Mouse (Mus musculus): ENCODE data around the gene Rab37. TPM values are rescaled to one million over a fixed set of nuclear protein-coding genes. Genes with fewer than 3 reads are reported as not detected.

Gene Rab37
- polyA plus RNA-seq, 1 experiment, result 44.4 TPM

GRCm38 (mm10) chr11:115181913-115182638, 90.8 kb downstream of the Rab37 start:
- TF ChIP-seq POLR2A (IDR thresholded peaks at IDR 0.05; ENCODE audit: borderline replicate concordance, insufficient read depth, low read length) (no peak), CTCF (IDR thresholded peaks at IDR 0.05; ENCODE audit: borderline replicate concordance, insufficient read depth, low read depth, low read length) (peak; percentile 94)
- peaks cover 3% of the 10 kb centered on the region; the same call in 1 of the 2 replicates for H3K4me1 ChIP-seq (ENCODE audit: control insufficient read depth, insufficient read depth, low read length)
- no peak overlapping the region for H3K4me3 ChIP-seq (replicated peaks; ENCODE audit: insufficient read depth, low read depth, low read length)
- H3K27me3 ChIP-seq (ENCODE audit: control insufficient read depth, insufficient read depth, low read length), result no peaks in the 10 kb centered on the region
- peak; percentile 76 to 88 for DNase-seq
- 24% methylated on average over 12 of the region's 12 CpGs for WGBS
- H3K27ac ChIP-seq (ENCODE audit: insufficient read depth, low read length), result no peak overlapping the region

GRCm38 (mm10) chr11:115184973-115185372, 93.7 kb downstream of the Rab37 start:
- DNase-seq, result no peak
- 51% methylated on average over 4 of the region's 4 CpGs for WGBS
- Histone ChIP-seq H3K4me3 (replicated peaks; ENCODE audit: insufficient read depth, low read depth, low read length) (no peak overlapping the region), H3K27ac (ENCODE audit: insufficient read depth, low read length) (no peak overlapping the region), H3K4me1 (ENCODE audit: control insufficient read depth, insufficient read depth, low read length) (peaks cover 7% of the 10 kb centered on the region), H3K27me3 (ENCODE audit: control insufficient read depth, insufficient read depth, low read length) (no peaks in the 10 kb centered on the region)
- TF ChIP-seq POLR2A (IDR thresholded peaks at IDR 0.05; ENCODE audit: borderline replicate concordance, insufficient read depth, low read length) (no peak), CTCF (IDR thresholded peaks at IDR 0.05; ENCODE audit: borderline replicate concordance, insufficient read depth, low read depth, low read length) (no peak)

- whole genome bisulfite sequencing, result under 1% methylated on average over 39 of the region's 39 CpGs
- peak; percentile 99 for DNase-seq
- Histone ChIP-seq H3K27ac (ENCODE audit: insufficient read depth, low read length) (peak within 1 kb of the TSS; percentile 31), H3K27me3 (ENCODE audit: control insufficient read depth, insufficient read depth, low read length) (no peaks in the 10 kb centered on the region), H3K4me3 (replicated peaks; ENCODE audit: insufficient read depth, low read depth, low read length) (peak within 1 kb of the TSS; percentile 73), H3K4me1 (ENCODE audit: control insufficient read depth, insufficient read depth, low read length) (peaks cover 7% of the 10 kb centered on the region)
- TF ChIP-seq POLR2A (IDR thresholded peaks at IDR 0.05; ENCODE audit: borderline replicate concordance, insufficient read depth, low read length) (peak; percentile 95), CTCF (IDR thresholded peaks at IDR 0.05; ENCODE audit: borderline replicate concordance, insufficient read depth, low read depth, low read length) (no peak)
Measured at GRCm38 (mm10) chr11:115187224-115187639, 96.0 kb downstream of the Rab37 start, which contains the start of gene Tmem104. Gene Tmem104 (plus strand): TSS chr11:115187487.

GRCm38 (mm10) chr11:115187693-115188092, 96.5 kb downstream of the Rab37 start, which contains the start of gene Nat9:
Gene Nat9 (minus strand): TSS chr11:115187859.
- Histone ChIP-seq H3K27ac (ENCODE audit: insufficient read depth, low read length) (peak within 1 kb of the TSS; percentile 31), H3K4me3 (replicated peaks; ENCODE audit: insufficient read depth, low read depth, low read length) (peak within 1 kb of the TSS; percentile 73), H3K27me3 (ENCODE audit: control insufficient read depth, insufficient read depth, low read length) (no peaks in the 10 kb centered on the region), H3K4me1 (ENCODE audit: control insufficient read depth, insufficient read depth, low read length) (peaks cover 7% of the 10 kb centered on the region)
- TF ChIP-seq CTCF (IDR thresholded peaks at IDR 0.05; ENCODE audit: borderline replicate concordance, insufficient read depth, low read depth, low read length) (no peak), POLR2A (IDR thresholded peaks at IDR 0.05; ENCODE audit: borderline replicate concordance, insufficient read depth, low read length) (no peak)
- DNase-seq, result no peak
- 6% methylated on average over 12 of the region's 12 CpGs for WGBS

- Histone ChIP-seq H3K27ac (ENCODE audit: insufficient read depth, low read length) (no peak overlapping the region), H3K27me3 (ENCODE audit: control insufficient read depth, insufficient read depth, low read length) (no peaks in the 10 kb centered on the region), H3K4me1 (ENCODE audit: control insufficient read depth, insufficient read depth, low read length) (peaks cover 7% of the 10 kb centered on the region), H3K4me3 (replicated peaks; ENCODE audit: insufficient read depth, low read depth, low read length) (no peak overlapping the region)
- TF ChIP-seq POLR2A (IDR thresholded peaks at IDR 0.05; ENCODE audit: borderline replicate concordance, insufficient read depth, low read length), result no peak
- 0 out of 2 replicates have a peak, but pooled peaks have one; percentile 17 for TF ChIP-seq CTCF (IDR thresholded peaks at IDR 0.05; ENCODE audit: borderline replicate concordance, insufficient read depth, low read depth, low read length)
- DNase-seq, result no peak
- WGBS, result 80% methylated on average over 13 of the region's 13 CpGs
Measured at GRCm38 (mm10) chr11:115188539-115189231, 97.5 kb downstream of the Rab37 start.

GRCm38 (mm10) chr11:115189304-115189703, 98.1 kb downstream of the Rab37 start:
- no peak for DNase-seq
- TF ChIP-seq CTCF (IDR thresholded peaks at IDR 0.05; ENCODE audit: borderline replicate concordance, insufficient read depth, low read depth, low read length) (no peak), POLR2A (IDR thresholded peaks at IDR 0.05; ENCODE audit: borderline replicate concordance, insufficient read depth, low read length) (no peak)
- Histone ChIP-seq H3K4me3 (replicated peaks; ENCODE audit: insufficient read depth, low read depth, low read length) (no peak overlapping the region), H3K4me1 (ENCODE audit: control insufficient read depth, insufficient read depth, low read length) (peaks cover 7% of the 10 kb centered on the region), H3K27me3 (ENCODE audit: control insufficient read depth, insufficient read depth, low read length) (no peaks in the 10 kb centered on the region), H3K27ac (ENCODE audit: insufficient read depth, low read length) (no peak overlapping the region)
- 93% methylated on average over 6 of the region's 6 CpGs for WGBS

- DNase-seq, result no peak
- Histone ChIP-seq H3K27ac (ENCODE audit: insufficient read depth, low read length) (no peak overlapping the region), H3K4me3 (replicated peaks; ENCODE audit: insufficient read depth, low read depth, low read length) (no peak overlapping the region), H3K4me1 (ENCODE audit: control insufficient read depth, insufficient read depth, low read length) (peaks cover 4% of the 10 kb centered on the region; the same call in 1 of the 2 replicates), H3K27me3 (ENCODE audit: control insufficient read depth, insufficient read depth, low read length) (no peaks in the 10 kb centered on the region)
- no peak for TF ChIP-seq CTCF (IDR thresholded peaks at IDR 0.05; ENCODE audit: borderline replicate concordance, insufficient read depth, low read depth, low read length)
- WGBS, result 64% methylated on average over 9 of the region's 9 CpGs
Measured at GRCm38 (mm10) chr11:115192180-115192579, 100.9 kb downstream of the Rab37 start.
